Mouse (Mus musculus) embryonic facial prominence, embryonic 14.5 days (tissue): Measurements from ENCODE around the gene Kif6. TPM values are rescaled to one million over a fixed set of nuclear protein-coding genes. Genes with fewer than 3 reads are reported as not detected.
A peak's percentile ranks its signal among the peaks of the same experiment; 100 is the strongest.

Experiments
- ATAC-seq: fragments of 200-750 bp; cut with Nextera tagmentation; 2 replicates; pipeline ENCODE4 v1.8.0; 2017; ENCODE audit warnings: low read depth, moderate number of reproducible peaks, moderate TSS enrichment
- DNase-seq: peaks from one replicate; pipeline ENCODE4 v3.0.0-alpha.2; 2015; ENCODE audit warnings: low spot score
- H3K27ac ChIP-seq: fragments of 300-500 bp; sonication (generic); replicated peaks from 2 replicates; pipeline ENCODE4 v1.5.1; 2014; ENCODE audit warnings: low read depth, mild to moderate bottlenecking, low read length, moderate library complexity
- H3K27me3 ChIP-seq: fragments of 300-500 bp; sonication (generic); replicated peaks from 2 replicates; pipeline ENCODE4 v1.6.1; 2014; ENCODE audit warnings: low read length; ENCODE audit not compliant: control insufficient read depth, insufficient read depth
- H3K36me3 ChIP-seq: fragments of 300-500 bp; sonication (generic); 2 replicates; pipeline ENCODE4 v1.6.1; 2014; ENCODE audit warnings: low read length, mixed read lengths; ENCODE audit not compliant: control insufficient read depth, insufficient read depth
- H3K4me1 ChIP-seq: fragments of 300-500 bp; sonication (generic); 2 replicates; pipeline ENCODE4 v1.6.1; 2014; ENCODE audit warnings: antibody characterized with exemption, low read length; ENCODE audit not compliant: control insufficient read depth, insufficient read depth
- H3K4me2 ChIP-seq: fragments of 300-500 bp; sonication (generic); 2 replicates; pipeline ENCODE4 v1.6.1; 2014; ENCODE audit warnings: low read depth, mild to moderate bottlenecking, low read length, moderate library complexity, mixed read lengths
- H3K4me3 ChIP-seq: fragments of 300-500 bp; sonication (generic); 2 replicates; pipeline ENCODE4 v1.5.1; 2014; ENCODE audit warnings: low read depth, mild to moderate bottlenecking, low read length
- H3K9ac ChIP-seq: fragments of 300-500 bp; sonication (generic); 2 replicates; pipeline ENCODE4 v1.6.1; 2014; ENCODE audit warnings: low read depth, mild to moderate bottlenecking, low read length, moderate library complexity, mixed read lengths
- H3K9me3 ChIP-seq: fragments of 300-500 bp; sonication (generic); 2 replicates; pipeline ENCODE4 v1.6.1; 2016; ENCODE audit warnings: low read length; ENCODE audit not compliant: control insufficient read depth
- WGBS: fragments of 180-500 bp; shearing (Covaris S2); extraction: QIAGEN DNeasy Blood & Tissue Kit; methylation state at CpG from one replicate; pipeline ENCODE4 v1.1.7; 2014; 5-methylcytosine and 5-hydroxymethylcytosine counted together
- polyA plus RNA-seq: library from polyadenylated mRNA; unstranded; fragments of >200 nt; fragmentation: Nextera tagmentation; extraction: Ambion mirVana; gene quantifications from 2 replicates; pipeline ENCODE4 v1.2.1, GENCODE M21; 2014

The Kif6 gene
- polyA plus RNA-seq, 1 experiment from 2014 or later: 2.1 TPM

DNA sequence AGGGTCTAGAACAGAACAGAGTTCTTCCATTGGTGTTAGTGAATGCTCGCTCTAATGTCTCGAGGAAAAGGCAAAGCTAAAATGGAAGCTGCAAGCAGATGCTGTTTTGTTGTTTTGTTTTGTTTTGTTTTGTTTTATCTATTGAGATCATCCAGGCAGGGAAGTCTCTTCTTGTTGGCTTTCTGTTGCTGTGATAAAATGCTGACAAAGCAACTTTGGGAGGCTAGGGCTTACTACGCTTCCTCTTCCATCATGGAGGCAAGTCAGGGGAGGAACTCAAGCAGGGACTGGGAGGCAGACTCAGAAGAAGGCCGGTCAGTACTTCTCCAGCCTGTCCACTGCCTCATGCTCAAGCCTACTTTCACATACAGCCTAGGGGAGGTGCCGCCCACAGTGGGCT is 31.3 kb downstream of the Kif6 start:
- H3K36me3 ChIP-seq: no peaks in the 10 kb centered on the region
- H3K4me1 ChIP-seq: no peaks in the 10 kb centered on the region
- peaks cover 6% of the 10 kb centered on the region; the same call in 1 of the 2 replicates for H3K9me3 ChIP-seq
- no peak overlapping the region for H3K9ac ChIP-seq
- 90% methylated on average over 5 of the region's 5 CpGs for WGBS
- no peak overlapping the region for H3K4me2 ChIP-seq
- no peak for ATAC-seq
- no peaks in the 10 kb centered on the region for H3K27me3 ChIP-seq
- DNase-seq: no peak
- no peak overlapping the region for H3K4me3 ChIP-seq
- no peak overlapping the region for H3K27ac ChIP-seq

DNA sequence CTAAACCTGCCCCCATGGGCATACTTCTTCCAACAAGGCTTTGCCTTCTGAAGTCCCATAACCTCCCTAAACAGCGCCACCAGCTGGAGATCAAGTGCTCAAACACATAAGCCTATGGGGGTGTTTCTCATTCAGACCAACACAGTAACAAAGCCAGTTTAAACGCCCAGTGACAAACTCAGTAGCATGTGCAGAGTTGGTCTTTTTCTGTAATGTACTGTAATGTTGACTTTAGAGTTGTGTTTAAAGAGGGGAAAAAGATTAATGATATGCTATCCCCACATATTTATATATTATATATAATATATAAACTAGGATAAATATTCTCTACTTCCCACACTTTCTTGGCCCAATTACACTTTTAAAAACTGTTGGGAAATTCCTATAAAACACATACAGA is 34.0 kb downstream of the Kif6 start:
- Histone ChIP-seq H3K27ac (no peak overlapping the region), H3K4me2 (no peak overlapping the region), H3K27me3 (no peaks in the 10 kb centered on the region), H3K9me3 (peaks cover 4% of the 10 kb centered on the region; the same call in 1 of the 2 replicates), H3K9ac (no peak overlapping the region), H3K4me1 (no peaks in the 10 kb centered on the region), H3K4me3 (no peak overlapping the region), H3K36me3 (no peaks in the 10 kb centered on the region)
- 68% methylated on average over 2 of the region's 2 CpGs for WGBS
- ATAC-seq (no peak), DNase-seq (no peak)

- H3K36me3 ChIP-seq: no peaks in the 10 kb centered on the region
- H3K27me3 ChIP-seq: no peaks in the 10 kb centered on the region
- no peak overlapping the region for H3K4me2 ChIP-seq
- no peak overlapping the region for H3K4me3 ChIP-seq
- no peak overlapping the region for H3K9ac ChIP-seq
- H3K9me3 ChIP-seq: peaks cover 4% of the 10 kb centered on the region; the same call in 1 of the 2 replicates
- no peak overlapping the region for H3K27ac ChIP-seq
- no peak for ATAC-seq
- 66% methylated on average over 7 of the region's 7 CpGs for WGBS
- no peak for DNase-seq
- H3K4me1 ChIP-seq: no peaks in the 10 kb centered on the region
Measured at GRCm38 (mm10) chr17:49649394-49649793, 34.5 kb downstream of the Kif6 start.

DNA sequence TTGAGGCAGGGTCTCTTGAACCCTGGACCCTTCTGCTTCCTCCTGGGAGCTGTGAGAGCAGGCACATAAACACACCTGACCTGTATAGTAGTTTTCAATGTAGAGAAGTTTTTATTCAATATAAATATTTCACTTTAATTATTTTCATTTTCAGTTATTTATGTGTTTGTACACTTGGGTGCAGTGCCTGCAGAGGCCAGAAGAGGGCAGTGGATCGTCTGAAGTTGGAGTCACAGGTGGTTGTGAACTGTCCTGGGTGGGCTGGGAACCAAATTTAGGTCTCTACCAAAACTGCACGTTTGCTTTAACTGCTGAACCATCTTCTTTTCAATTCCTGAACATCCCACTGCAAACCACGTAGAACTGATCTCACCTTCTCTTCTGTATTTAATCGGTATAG is 35.4 kb downstream of the Kif6 start:
- Histone ChIP-seq H3K4me3 (no peak overlapping the region), H3K9ac (no peak overlapping the region), H3K36me3 (no peaks in the 10 kb centered on the region), H3K9me3 (peaks cover 4% of the 10 kb centered on the region; the same call in 1 of the 2 replicates), H3K4me1 (no peaks in the 10 kb centered on the region), H3K27me3 (no peaks in the 10 kb centered on the region), H3K4me2 (no peak overlapping the region), H3K27ac (no peak overlapping the region)
- ATAC-seq (no peak), DNase-seq (no peak)
- 81% methylated on average over 4 of the region's 4 CpGs for WGBS

DNA sequence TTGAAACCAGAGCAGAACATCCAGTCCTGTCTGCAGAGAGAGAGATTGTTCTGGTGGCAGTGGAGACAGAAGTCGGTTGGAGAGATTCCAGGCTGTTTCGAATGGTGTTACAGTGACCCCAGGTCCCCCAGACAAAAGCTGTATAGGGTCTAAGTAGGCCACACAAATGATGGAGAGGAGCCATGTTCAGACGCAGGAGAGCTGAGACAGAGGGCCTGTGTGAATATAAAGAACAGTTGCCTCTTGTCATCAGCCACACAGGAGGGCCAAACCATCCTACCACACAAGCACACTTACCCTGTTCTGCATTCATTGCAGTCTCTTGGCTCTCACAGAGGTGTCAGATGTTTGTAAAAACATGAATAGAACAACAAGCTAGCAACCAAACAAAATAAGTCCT is 37.4 kb downstream of the Kif6 start:
- Histone ChIP-seq H3K27ac (no peak overlapping the region), H3K4me3 (no peak overlapping the region), H3K4me1 (no peaks in the 10 kb centered on the region), H3K4me2 (no peak overlapping the region), H3K9me3 (no peaks in the 10 kb centered on the region; the same call in 1 of the 2 replicates), H3K27me3 (no peaks in the 10 kb centered on the region), H3K9ac (no peak overlapping the region), H3K36me3 (no peaks in the 10 kb centered on the region)
- 0 out of 2 replicates have a peak, but pooled peaks have one; percentile 15 for ATAC-seq
- DNase-seq: no peak
- 51% methylated on average over 3 of the region's 3 CpGs for WGBS

- no peak overlapping the region for H3K4me2 ChIP-seq
- 68% methylated on average over 5 of the region's 5 CpGs for WGBS
- no peak overlapping the region for H3K27ac ChIP-seq
- no peaks in the 10 kb centered on the region for H3K27me3 ChIP-seq
- H3K9ac ChIP-seq: no peak overlapping the region
- no peak overlapping the region for H3K4me3 ChIP-seq
- ATAC-seq (no peak), DNase-seq (no peak)
- H3K36me3 ChIP-seq: no peaks in the 10 kb centered on the region
- H3K4me1 ChIP-seq: no peaks in the 10 kb centered on the region
- H3K9me3 ChIP-seq: no peaks in the 10 kb centered on the region; the same call in 1 of the 2 replicates
Measured at GRCm38 (mm10) chr17:49652800-49653199, 37.9 kb downstream of the Kif6 start.

DNA sequence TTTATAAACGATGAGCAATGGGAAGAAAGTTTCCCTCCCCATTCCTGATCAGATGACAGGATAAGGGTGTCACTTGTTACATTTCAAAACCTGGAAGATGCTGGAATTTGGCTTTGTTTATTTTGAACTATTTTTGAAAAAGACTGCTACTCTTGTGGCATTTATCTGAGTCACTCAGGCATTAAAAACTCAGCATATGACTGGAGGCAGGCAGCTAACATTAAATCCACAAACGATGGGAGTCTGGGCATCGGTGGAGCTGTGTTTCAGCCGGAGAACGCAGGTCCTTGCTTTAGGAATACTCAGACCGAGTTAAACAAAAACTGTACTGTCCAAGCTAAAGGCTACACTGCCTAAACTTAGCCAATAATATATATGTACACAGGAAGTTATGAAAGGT is 46.7 kb downstream of the Kif6 start:
- Histone ChIP-seq H3K27ac (no peak overlapping the region), H3K9ac (no peak overlapping the region), H3K4me2 (no peak overlapping the region), H3K36me3 (no peaks in the 10 kb centered on the region), H3K4me3 (no peak overlapping the region), H3K4me1 (no peaks in the 10 kb centered on the region), H3K27me3 (no peaks in the 10 kb centered on the region), H3K9me3 (no peaks in the 10 kb centered on the region)
- ATAC-seq: no peak
- WGBS: 47% methylated on average over 6 of the region's 6 CpGs
- DNase-seq: no peak

GRCm38 (mm10) chr17:49666728-49667127 is 51.8 kb downstream of the Kif6 start:
- H3K27me3 ChIP-seq: no peaks in the 10 kb centered on the region
- no peak for DNase-seq
- 93% methylated on average over 5 of the region's 5 CpGs for WGBS

DNA sequence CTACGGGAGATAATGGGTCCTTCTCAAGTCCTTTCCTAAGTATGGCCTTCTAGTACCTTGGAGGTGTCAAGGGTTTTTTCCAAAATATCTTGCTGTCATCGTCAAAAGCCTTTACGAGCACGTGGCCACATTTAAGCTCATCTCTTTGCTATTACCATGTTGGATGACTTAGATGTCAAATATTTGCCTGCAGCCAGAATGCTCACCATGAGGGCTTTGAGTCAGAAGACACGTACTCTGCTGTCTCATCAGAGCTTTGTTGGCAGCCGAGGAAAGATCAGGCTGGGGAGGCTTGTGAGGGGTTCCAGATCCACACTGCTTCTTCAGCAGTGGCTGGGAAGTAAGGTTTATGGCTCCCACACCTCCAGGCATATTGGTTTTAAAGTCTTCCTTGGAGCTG is 53.4 kb downstream of the Kif6 start:
- 81% methylated on average over 6 of the region's 6 CpGs for WGBS
- Histone ChIP-seq H3K27ac (no peak overlapping the region), H3K4me1 (no peaks in the 10 kb centered on the region; the same call in 1 of the 2 replicates), H3K27me3 (no peaks in the 10 kb centered on the region), H3K9me3 (no peaks in the 10 kb centered on the region), H3K4me2 (no peak overlapping the region), H3K9ac (no peak overlapping the region), H3K4me3 (no peak overlapping the region), H3K36me3 (no peaks in the 10 kb centered on the region)
- DNase-seq (no peak), ATAC-seq (no peak)

More at GRCm38 (mm10) chr17:49666728-49667127, 51.8 kb downstream of the Kif6 start:
- no peak for ATAC-seq
- no peak overlapping the region for H3K4me3 ChIP-seq
- H3K27ac ChIP-seq: no peak overlapping the region
- no peaks in the 10 kb centered on the region for H3K9me3 ChIP-seq
- H3K4me1 ChIP-seq: no peaks in the 10 kb centered on the region; the same call in 1 of the 2 replicates
- H3K36me3 ChIP-seq: no peaks in the 10 kb centered on the region
- H3K9ac ChIP-seq: no peak overlapping the region
- no peak overlapping the region for H3K4me2 ChIP-seq
